Mouse (Mus musculus) heart, adult 2 months (tissue): ENCODE measurements around the gene 1700029I15Rik.

Experiments
- CTCF ChIP-seq: fragments of 200-600 bp; IDR thresholded peaks from 2 replicates; pipeline ENCODE4 v1.8.1; 2022; ENCODE audit warnings: antibody characterized with exemption, mild to moderate bottlenecking, moderate library complexity
- EP300 ChIP-seq: fragments of 200-500 bp; IDR thresholded peaks from 2 replicates; pipeline ENCODE4 v1.6.1; 2011; ENCODE audit warnings: low read depth, low read length, control low read depth; ENCODE audit not compliant: insufficient read depth

GRCm38 (mm10) chr2:92388891-92389641 is 6.7 kb downstream of the 1700029I15Rik start:
- TF ChIP-seq CTCF (no peak), EP300 (no peak)
